Mouse (Mus musculus) brown adipose tissue, adult 24 weeks (tissue): ENCODE results near the gene Ociad2. TPM values are rescaled to one million over a fixed set of nuclear protein-coding genes. Genes with fewer than 3 reads are reported as not detected.

Experiments
- polyA plus RNA-seq: library from polyadenylated mRNA; stranded (reverse); fragments of >200 nt; gene quantifications from 2 replicates; pipeline ENCODE4 v1.2.4, GENCODE M21; 2012; ENCODE audit not compliant: missing spikeins, insufficient read depth, insufficient read length

The Ociad2 gene
- polyA plus RNA-seq, 1 experiment = 11.5 TPM

Other genes with a start within 250 kb of the Ociad2 start
- gene Fryl, start 84.4 kb downstream of the Ociad2 start, polyA plus RNA-seq = 9.4 and 25.3 TPM in 2 replicates
- 384 and 403 TPM in 2 replicates for gene Ociad1, start 48.2 kb downstream of the Ociad2 start, polyA plus RNA-seq
- not detected in 2 replicates for gene Cwh43, start 65.0 kb upstream of the Ociad2 start, polyA plus RNA-seq
- 14.7 and 19.3 TPM in 2 replicates for gene Dcun1d4, start 140.0 kb upstream of the Ociad2 start, polyA plus RNA-seq